Mouse (Mus musculus): ENCODE data around the gene Nacc2.

Nacc2 gene

DNA sequence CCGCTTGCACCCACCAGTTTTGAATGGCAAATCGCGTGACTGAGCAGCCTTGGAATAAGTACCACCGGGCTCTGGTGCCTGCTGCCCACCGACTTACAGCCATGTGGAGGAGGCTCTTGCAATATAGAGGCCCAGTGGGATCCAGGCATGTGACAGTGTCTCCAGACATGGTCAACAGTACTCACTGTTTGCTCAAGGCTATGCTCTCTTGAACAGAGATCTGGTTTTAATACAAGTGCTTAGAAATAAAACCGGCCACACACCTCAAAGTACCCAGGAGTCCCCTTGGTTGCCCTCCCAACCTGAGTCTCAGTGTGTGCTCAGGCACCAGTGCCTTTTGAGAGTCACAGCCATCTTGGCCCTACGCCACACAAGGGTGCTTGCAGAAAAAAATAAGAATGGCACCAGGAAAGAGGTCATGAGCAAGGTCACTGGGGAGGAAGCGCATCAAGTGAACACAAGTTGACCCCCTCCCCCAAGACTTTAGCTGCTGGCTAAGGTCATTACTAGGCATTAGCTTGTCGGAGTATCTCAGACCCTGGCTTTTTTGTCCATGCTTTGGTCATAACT lies at the start of gene Nacc2:
TSS of gene Nacc2 (minus strand) at position 142 of the 570 bp plus-strand sequence.
- no peak for DNase-seq

DNA sequence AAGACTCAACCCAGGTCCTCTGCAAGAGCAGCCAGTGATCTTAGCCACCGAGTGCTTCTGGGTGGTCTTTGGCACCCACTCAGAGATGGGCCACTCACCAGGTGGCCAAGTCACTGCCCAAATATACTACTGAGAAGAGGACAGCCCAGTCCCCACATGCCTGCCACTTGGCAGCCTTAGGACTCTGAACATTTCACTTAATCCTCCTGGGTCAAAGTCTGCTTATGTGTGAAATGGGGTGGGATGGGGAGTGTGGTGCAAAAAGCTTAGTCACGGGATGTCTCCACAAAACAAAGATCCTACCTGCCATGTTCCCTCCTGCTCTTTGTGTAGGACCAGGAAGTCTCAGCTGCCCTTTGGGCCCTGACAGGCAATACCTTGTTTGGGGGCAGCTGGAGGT lies 49.1 kb upstream of the Nacc2 start:
- DNase-seq = no peak

DNA sequence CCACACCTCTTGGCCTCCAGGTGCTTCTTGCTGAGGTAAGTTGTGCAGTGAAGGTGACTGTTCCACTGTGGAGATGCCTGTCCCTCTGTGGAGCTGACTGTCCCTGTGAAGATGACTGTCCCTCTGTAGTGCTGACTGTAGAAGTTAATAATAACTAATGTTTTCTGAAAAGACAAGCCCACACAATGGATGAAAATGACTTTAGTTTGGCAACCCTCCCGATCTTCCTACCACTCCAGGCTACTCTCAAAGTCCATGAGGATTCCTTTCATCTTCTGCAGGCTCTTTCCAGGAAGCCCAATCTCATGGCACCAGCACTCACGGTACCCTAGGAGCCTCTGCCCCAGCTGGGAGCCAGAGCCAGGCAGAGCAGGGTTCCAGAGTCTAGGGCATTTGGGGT lies 47.4 kb upstream of the Nacc2 start:
- no peak for DNase-seq

DNA sequence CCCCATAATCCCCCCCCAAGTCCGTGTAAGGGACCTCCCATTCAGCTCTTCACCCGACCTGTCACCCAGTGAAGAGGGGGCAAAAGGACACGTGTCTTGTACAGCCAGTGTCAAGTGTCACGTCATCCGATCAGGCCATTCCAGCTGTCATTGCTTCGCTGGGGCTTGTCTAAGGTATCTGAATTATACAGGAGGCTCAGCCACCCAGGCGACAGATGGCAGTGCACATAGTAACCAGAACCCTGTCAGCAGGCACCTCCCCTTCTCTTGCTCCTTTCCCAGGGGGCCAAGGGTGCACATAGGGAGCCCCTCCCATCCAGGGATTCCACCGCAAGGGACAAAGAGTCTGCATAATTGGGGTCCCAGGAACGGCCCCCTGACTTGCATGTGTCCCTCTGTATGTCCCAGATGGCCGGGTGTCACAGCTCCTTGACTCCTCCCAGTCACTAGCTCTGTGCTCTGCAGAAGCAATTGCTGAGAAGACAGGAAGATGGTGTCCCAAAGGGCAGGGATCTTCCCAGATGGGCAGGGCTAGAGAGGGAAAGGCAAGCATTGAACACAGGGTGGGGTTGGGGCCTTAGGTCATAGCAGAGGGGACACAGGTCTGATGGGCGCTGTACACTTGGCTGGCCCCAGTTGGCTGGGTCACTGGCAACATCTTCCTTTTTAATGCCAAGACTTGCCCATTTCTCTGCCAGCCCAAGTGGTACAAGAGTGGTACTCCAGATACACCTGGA lies 46.0 kb upstream of the Nacc2 start:
- DNase-seq = no peak

DNA sequence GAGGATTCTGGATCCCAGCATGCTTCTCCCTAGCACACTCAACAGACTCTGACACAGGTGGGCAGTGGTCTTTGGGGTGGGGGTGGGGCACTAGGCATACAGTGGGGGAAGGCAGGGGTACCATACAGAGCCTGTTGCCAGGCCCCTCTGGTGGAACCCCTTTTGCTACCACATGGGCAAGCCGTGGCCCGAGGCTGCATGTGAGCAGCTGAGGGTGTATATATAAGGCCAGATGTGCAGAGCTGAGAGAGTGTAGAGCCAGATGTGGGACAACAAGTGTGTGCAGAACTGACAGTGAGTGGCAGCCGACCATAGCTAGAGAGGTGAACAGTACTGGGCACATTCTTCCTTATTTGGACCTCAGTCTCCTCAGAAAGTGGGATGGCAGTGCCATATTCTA lies 43.9 kb upstream of the Nacc2 start:
- DNase-seq = no peak

DNA sequence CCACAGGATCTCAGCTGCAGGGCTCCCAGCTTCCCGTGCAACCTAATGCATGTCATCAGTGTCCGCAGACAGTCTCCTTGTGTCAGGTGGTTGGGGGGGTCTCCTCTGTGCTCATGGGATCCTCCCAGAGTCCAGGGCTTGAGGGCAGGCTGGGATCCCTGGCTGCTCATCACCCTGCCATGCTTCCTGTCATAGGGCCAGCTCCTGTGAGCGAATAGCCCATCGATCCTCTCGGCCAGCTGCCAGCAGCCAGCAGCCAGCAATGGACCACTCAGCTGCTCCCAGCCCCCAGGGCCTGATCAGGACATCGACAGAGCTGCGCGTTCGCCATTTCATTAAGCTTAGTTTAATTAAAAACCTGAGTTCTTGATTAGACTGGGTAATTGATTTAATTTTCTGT lies 35.0 kb upstream of the Nacc2 start:
- DNase-seq = no peak

DNA sequence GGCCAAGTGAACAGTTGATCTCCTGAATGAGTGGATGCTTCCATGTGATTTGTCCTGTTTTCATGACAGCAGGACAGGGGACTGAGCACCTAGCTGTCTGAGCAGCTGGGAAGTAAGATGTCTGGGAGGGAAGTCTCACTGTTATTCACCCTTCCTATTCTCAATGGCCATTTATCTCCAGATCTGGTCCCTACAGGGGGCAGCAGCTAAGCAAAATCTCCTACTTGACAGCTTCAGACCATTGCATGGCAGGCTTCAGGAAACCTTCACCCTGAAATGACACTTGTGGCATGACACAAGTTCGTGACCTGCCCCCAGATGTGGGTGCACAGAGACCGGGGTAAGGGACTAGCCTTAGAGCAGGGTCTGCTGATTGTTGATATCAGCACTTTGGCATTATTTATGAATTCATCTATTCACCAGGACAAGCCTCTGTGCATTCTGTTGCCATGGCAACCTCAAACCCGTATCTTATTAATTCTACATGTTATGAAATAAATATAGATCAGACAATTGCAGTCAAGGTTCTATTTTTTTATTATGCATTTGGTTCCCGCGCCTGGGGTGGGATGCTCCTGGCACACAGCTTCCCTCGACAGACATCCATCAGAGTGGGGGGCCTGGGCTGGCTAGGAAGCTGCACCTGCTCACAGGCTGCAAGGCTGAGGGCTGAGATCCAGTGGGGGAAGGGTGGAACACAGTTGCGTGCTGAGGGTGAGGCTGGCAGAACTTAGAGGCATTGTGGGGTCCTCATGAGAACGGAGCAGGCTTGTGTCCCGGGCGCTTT lies 33.4 kb upstream of the Nacc2 start:
- no peak for DNase-seq

DNA sequence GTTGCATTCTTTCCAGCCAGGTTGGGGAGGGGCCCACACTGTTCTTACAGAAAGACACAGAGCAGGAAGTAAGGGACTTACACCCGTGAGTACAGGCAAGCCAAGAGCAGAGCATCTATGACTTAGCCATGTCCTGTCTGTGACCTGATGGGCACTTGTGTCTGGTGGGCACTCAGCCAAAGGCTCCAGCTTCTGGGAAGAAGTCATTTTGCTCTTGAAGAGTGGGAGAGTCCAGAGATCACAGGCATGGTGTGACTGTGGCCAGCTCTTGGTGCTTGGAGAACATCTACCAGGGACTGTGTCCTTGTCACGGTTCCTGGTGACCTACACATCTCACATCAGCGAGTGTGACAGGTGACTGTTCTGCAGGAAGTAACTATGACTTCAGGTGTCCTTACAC lies 32.7 kb upstream of the Nacc2 start:
- no peak for DNase-seq

DNA sequence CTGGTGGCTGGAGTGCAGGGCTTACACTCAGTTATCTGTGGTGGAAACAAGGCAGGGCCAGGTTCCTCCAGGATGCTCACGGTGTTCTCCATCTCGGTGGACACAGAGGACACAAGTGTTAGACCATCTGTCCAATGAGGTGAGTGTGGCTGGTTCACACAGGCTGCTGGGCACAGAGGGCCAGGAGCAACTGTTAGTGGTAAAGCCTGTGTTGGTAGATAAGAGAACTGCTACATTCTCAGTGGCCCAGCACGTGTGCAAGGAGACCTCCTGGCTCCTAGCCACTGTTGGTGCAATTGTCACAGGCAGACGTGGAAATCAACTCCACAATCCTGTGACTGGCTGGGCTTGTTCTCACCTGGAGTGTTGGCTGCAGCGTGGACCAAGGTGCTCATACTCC lies 31.6 kb upstream of the Nacc2 start:
- no peak for DNase-seq

DNA sequence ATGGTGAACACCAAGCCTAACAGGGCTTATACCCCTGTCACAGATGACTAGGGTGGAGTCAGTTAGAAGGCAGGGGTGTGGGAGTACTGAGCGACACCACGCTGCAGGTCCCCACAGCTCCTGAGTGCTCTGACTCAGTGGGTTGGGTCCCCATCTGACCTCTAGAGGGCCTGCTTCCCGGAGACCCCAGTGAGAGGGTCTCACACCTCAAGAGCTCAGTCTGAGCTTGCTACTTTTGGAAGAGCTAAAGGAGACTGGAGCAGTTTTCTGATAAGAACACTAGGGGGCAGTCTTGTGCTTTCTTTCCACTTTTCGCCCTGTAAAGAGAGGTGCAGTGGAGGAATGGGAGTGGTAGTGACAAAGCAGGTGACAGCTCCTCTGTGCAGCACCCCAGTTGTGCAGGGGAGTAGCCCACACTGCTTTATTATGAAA lies 30.9 kb upstream of the Nacc2 start:
- DNase-seq = peak; percentile 22 to 34

DNA sequence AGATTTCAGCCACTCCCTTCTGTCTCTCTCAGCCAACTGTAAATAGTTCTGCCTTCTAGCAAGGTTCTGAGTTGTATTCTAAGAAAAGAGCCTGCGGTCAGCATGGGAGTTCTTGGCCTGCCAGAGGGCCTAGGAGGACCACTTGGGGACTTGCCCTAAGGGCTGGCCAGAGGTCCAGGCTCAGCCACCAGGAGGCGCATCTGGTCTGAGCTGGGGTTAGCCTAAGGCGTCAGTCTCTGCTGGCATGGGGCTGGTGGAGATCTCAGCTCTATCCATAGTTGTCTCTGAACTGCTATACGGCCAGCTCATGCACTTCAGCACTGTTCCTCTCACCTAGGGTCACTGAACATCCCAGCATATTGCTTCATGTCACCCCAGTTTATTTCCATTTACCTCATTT lies 30.3 kb upstream of the Nacc2 start:
- DNase-seq = peak; percentile 42 to 43

DNA sequence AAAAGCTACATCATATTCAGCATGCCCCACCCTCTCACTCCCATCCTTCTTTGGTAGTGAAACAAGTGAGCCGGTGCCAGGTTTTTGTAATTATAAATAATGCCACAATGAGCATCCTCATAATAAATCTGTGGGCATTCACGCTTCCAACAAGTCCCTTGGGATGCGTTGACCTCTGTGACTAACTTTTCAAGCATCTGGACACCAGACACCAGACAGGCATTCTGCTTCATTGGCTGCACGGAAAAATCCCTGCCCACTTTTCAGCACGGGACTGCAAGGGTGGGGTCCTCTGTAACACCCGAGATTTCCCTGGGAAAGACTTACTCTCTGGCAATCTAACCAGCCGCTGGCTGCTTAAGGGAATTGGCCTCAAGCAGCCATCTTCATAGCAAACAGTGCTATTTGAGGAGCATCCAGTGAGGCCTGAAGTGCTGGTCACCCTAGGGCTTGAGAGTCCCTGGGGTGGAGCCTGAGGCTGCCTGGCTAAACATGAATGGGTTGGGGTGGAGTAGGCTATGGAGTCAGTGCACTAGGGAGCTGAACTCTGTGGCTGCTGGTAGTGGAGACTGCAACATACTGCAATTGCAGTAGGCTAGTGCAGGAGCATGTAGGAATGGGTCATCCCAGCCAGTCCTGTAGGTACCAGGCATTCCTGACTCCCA lies 24.8 kb upstream of the Nacc2 start:
- DNase-seq = no peak

DNA sequence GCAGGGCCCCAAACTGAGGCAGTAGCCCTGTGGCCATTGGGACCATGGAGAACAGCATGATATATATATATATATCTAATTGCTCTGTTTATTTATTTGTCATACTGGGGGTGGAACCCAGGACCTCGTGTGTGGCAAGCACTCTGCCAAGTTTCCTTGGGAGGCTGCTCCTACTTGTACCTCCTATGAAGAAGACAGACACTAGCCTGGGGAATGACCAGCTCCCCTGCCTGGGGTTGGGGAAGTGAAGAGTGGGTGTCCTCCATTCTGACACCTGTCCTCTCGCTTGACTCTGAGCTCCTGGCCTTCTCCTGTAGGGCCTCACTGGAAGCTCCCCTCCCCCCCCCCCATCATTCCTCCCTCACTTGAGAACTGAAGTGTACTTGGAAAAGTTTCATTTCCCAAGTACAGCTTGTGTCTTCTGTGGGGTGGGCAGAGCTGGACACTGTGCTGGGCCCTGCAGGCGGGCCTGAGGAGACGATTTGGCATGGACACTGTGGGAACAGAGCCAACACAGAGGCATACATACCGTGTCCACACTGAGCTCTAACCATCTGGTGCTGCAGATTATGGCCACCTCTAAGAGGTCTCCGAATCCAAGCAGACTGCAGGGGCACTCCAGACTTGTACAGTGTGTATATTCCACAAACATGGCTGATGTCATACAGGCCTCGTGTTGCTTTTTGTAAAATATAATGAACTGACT lies 23.5 kb upstream of the Nacc2 start:
- DNase-seq = no peak

DNA sequence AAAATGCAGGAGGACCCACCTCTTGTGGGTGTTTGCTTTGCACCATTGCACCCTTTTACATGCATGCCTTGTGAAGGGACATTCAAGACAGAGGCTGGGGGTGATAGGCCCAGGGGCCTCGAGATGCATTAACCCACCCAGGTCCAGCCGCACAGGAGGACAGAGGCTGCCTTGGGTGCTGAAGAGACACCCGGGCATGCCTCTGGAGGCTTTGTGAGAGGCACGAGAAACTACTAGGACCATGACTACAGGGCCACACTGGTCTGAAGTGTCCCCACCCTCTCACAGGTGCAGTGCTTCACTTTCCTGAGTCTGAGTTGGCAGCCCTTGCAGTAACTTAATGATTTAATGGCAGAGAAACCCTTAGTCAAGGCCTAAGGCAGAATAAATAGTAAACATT lies 22.1 kb upstream of the Nacc2 start:
- DNase-seq = no peak

DNA sequence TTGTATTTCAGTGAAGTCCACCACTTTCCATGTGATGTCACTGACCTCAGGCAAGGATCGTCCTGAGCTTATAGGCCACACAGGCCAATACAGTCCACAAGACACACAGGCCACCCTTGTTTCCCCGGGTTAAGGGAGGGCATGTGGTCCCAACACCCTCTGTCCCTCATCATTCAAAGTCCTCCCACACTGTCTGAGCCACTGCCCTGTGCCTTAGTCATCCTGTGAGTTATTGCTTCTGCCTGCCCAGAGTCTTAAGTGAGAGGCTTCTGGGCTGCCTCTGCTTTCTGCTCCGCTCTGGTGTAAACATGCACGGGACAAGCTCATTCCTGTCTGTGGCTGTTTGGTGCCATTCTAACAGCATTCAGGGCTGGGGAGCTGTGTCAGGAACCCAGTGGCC lies 21.3 kb upstream of the Nacc2 start:
- DNase-seq = no peak

DNA sequence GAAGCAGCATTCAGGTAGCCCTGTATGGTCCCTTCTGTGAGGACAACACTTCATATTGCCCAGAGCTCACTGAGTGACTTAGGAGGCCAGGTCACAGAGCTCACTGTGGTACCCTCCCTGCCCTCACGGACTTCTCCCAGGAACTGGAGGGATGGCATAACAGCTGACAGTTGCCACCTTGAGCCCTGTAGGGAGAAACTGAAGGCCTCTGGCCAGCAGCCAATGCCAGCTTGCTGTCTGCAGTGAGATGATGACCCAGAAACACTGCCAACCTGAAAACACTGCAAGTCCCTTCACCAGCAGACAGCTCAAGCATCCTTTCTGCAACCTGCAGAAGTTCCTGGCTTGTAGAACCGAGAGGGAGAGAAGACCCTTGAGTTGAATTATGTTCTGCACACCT lies 20.5 kb upstream of the Nacc2 start:
- DNase-seq = no peak

DNA sequence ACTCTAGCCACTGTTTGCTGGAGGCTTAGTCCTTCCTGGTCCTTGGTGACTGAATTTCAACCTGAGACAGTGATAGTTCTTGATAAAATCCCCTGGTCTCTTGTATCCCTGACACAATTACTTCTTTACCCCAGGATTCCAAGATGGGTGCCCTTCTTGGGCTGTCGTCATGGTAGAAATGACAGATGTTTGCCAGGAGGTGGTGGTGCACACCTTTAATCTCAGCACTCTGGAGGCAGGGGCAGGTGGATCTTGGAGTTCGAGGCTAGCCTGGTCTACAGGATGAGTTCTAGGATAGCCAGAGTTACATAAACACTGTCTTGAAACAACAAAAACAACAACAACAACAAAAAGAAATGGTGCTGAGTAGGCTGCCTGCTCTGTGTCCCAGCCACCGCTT lies 20.0 kb upstream of the Nacc2 start:
- DNase-seq = no peak

DNA sequence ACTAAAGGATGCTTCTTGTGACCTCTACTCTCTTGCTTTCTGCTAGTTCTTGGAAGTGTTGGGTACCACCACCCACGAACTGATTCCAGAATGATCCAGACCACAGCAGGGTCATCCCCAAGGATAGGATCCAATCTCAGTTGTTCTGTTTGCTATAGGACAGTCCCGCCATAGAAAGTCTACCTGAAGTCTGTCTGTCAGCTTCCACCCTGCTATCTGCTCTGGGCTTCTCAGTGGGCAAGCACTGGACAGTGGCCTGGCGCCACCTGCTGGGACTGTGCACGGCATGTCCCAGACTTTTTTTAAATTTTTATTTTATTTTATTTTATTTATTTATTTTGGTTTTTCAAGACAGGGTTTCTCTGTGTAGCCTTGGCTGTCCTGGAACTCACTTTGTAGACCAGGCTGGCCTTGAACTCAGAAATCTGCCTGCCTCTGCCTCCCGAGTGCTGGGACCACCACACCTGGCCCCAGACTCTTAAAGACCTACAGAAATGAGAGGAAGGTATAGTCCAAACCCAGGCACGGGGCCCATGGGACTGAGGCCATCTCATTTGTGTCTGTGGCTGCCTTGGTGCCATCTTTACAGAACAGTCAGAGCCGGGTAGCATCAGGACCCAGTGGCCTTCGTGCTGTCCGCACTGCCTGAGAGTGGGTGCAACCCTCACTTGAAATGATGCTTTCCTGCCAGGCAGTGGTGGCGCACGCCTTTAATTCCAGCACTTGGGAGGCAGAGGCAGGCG lies 19.0 kb upstream of the Nacc2 start:
- DNase-seq = peak; percentile 35 to 39

DNA sequence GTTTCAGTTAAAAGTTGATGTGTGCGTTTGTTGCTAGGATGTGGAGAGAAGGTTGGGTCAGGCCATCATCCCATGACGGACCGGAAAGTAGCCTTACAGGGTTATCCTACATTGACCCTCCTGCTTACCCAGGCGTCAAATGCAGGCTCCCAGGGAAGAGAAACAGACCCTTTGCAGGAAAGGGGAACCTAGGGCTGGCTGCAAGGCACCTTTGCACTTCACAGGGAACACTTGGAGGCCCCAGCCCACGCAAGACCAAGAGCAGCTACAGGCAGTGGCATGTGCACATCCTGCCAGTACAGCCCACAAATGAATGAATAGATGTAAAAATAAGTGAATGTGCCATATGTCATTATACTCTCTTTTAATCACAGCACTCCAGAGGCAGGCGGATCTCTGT lies 17.9 kb upstream of the Nacc2 start:
- peak in 1 of 2 experiments; percentile 52 for DNase-seq

DNA sequence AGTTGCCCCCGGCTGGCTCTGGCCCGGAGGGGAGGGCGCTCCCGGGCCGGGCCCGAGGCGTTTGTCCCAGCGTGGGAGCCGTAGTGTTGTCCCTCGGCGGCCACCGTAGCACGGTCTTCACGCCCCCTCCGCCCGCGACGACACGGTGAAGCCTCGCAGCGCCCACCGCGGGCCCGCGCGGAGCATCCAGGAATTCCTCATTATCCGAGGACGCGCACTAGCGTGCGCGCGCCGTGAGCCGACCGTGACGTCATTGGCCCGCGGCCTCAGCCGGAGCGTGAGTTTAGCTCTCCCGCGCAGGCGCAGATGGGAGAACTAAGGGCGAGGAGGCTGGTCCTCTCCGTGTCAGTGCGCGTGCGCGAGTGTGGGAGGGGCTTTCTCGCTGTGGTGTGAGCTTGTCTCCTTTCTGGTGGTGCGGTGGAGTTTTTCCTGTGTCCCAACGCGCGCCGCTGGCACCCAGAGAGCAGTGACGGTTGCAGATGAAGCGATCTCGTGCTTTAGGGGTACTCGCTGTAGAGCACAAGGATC lies 17.3 kb upstream of the Nacc2 start:
- DNase-seq = peak; percentile 100

DNA sequence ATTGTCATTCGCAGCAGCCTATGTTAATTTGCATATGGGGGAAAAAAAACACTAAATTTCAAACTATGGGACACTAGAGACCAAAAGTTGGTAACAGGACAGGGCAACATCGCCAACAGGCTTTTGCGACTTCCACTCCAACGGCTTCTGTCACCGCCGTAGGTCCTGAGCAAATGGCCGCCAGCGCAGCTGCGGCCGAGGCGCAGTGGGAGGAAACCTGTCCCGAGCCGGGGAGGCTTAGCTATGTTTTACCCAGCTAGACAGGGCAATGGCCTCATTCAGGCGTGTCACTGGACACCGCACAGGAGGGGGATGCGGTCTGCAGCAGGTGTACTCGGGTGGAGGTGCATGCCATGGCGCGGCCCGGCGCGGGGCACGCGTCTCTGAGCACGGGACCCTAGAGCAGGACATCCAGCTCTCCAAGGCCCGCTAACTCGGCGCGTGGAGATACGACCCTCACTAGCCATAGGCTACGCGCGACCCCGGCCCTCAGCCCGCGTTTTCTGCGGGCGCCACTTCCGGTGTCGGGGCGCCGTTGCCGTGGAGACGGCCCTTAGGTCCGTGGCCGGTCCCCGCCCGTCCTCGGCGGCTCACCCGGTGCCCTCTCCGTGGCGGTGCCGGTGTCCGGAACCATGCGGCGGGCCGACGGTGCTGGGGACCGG lies 16.7 kb upstream of the Nacc2 start:
- DNase-seq = no peak

Data from thymus, postnatal 36 days (tissue).